Mouse (Mus musculus) lung, adult 2 months (tissue): Measurements from ENCODE around the gene Stpg3.

Source experiments
- CTCF ChIP-seq: fragments of 200-500 bp; IDR thresholded peaks from 2 replicates; pipeline ENCODE4 v1.5.1; 2011; ENCODE audit warnings: mild to moderate bottlenecking, low read length, control low read depth; ENCODE audit not compliant: insufficient read depth
- POLR2A ChIP-seq: fragments of 200-500 bp; IDR thresholded peaks from 2 replicates; pipeline ENCODE4 v1.6.1; 2011; ENCODE audit warnings: low read depth, mild to moderate bottlenecking, control low read depth, low read length, borderline replicate concordance; ENCODE audit errors: extremely low read depth

- TF ChIP-seq CTCF = no peak
- TF ChIP-seq POLR2A = no peak
Measured at GRCm38 (mm10) chr2:25231038-25231437, 16.6 kb upstream of the Stpg3 start.
